Mouse (Mus musculus): Measurements from ENCODE around the gene Wfdc11.
"Not testable (repeated sequence)": the region's sequence is repeated elsewhere in the genome, so short reads cannot be mapped to it uniquely, and the experiment has no call there.

Wfdc11 gene

DNA sequence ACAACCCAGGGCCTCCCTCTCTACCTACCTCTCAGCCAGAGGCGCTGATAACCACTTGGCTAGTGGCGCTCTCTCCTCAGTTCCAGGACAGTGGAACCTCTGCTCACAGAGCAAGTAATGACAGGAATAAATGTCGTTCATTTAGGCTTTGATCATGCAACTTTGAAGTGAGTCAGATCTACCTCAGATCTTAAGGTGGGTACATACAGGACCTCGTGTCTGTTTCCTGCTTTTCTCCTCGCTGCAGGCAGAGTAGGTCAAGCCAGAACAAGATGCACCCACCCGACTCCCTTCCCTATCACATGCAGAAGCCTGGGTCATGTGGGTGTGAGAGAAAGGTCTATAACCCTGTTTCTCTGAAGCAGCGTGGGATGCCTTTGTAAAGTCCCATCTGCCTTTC is at the start of gene Wfdc11:
TSS of gene Wfdc11 (minus strand) at position 101 of the 400 bp plus-strand sequence.
- DNase-seq = no peak

DNA sequence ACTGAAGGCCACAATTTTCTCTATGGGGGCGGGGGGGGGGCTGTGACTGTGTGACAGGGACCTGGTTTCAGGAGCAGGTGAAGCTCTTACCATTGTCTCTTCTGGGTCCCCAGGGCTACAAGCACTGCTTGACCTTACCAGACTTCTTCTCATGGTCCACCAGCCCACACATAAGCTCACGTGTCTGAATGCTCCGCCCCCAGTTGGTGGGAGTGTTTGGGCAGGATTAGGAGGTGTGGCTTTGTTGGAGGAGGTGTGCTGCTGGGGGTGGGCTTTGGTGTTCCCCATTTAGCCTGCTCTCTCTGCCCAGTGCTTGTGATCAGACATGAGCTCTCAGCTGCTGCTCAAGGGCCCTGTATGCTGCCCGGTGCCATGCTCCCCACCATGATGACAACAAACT is 49.4 kb upstream of the Wfdc11 start:
- DNase-seq = no peak

DNA sequence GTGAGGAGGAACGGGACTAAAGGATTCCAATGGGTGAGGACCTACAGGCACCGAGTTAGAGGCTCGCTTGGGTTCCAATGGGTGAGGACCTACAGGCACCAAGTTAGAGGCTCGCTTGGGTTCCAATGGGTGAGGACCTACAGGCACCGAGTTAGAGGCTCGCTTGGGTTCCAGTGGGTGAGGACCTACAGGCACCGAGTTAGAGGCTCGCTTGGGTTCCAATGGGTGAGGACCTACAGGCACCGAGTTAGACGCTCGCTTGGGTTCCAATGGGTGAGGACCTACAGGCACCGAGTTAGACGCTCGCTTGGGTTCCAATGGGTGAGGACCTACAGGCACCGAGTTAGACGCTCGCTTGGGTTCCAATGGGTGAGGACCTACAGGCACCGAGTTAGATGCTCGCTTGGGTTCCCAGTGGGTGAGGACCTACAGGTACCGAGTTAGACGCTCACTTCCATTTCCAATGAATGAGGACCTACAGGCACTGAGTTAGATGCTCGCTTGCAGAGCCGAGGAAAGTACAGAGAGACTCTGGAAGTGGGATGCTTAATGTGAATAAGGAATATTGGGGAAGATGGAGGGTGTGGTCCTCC is 42.4 kb upstream of the Wfdc11 start:
- DNase-seq = not testable (repeated sequence)

DNA sequence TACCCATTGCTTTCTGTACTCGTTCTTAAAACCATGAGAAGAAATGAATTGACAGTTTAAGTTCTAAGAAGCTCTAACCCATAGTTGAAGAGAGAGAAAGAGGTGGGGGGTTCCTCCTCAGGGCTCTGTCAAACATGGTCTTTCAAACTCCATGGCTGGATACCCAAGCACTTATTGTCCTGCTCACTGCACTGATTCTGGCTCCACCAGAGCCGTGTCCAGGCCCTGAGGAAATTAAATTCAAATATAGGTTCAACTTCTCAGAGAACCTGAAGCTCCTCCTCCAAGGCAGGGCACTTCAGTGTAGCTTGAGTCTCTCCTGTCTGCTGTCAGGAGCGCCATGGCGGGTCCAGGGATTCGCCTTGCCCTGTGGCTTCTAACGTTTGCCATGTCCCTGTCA is 41.1 kb upstream of the Wfdc11 start, which contains the start of gene Spint5:
TSS of gene Spint5 (plus strand) at position 301 of the 400 bp plus-strand sequence.
- no peak for DNase-seq

DNA sequence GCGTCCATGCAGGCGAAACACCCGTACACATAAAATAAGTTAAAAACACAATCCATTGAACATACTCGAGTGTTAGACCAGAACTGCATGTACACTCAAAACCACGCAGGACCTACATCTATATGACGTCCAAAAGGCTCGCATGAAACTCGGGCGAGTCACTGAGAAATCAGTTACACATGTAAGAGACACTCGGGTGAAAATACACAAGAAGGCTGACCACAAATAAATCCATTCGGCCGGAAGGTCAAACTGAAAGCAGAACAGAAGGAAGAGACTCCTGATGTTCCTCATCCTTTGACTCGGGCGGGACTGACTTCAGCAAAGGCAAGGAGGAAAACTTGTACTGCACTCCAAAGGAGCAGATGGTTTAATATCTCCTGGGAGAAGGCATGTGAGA is 32.1 kb upstream of the Wfdc11 start:
- no peak for DNase-seq

DNA sequence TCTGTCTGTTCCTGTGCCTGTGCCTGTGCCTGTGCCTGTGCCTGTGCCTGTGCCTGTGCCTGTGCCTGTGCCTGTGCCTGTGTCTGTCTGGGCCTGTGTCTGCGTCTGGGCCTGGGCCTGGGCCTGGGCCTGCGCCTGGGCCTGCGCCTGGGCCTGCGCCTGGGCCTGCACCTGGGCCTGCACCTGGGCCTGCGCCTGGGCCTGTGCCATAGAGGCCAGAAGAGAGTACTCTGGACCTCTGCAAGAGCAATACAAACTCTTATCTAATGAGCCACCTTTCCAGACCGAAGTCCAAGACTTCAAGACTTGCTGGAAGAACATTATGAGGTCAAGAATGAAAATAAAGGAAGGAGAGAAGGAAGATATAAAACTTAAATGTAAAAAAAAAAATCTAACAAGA is 31.4 kb upstream of the Wfdc11 start:
- DNase-seq = no peak

DNA sequence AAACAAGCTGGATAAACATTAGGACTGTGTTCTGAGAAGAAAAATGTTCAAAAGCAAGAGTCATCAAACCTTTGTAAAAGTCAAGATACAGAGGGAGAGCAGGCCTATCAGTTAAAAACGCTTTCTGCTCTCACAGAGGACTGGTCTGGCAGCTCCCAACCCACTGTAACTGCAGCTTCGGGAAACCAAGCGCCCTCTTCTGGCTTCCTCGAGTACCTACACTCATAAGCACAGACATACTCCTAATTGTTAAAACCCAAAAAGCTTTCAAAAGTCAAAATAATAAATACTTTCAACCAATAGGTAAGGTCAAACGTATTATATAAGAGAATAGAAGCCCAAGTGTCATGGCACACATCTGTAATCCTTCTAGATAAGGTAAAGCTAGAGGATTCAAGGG is 30.3 kb upstream of the Wfdc11 start:
- DNase-seq = no peak

DNA sequence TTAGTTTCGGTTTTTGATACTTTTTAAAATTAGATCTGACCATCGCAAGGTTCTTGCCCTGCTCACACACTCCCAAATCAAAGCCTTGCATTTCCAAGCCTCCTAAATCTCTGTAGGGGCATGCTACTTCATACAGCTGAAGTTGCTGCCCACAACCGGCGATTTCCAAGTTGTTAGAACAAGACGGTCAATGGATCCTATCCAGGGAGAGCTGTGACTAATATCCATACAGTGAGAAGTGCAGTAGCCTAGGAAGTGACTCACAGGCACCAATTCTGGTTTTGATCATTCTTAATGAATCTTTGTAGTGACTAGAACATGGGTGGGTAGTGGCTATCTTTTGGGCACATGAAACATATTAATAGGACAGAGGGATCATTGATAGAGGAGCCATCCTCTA is 27.9 kb upstream of the Wfdc11 start:
- no peak for DNase-seq

DNA sequence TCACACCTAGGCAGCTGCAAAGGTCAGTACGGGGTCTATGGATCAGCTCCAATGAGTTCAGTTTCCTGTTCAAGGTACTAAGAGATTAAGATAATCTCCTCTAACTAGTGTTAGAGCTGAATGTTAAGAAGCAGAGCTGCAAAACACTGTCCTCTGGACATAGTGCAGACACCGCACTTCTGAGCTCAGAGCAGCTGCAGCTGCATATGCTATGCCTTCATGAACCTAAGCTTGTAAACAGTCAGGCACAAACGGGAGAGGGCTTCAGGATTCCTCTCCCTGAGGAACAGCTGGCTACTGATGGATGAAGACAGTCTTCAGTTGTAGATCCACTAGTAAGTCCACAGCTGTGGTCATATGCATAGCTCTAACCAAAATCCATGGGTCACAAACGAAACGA is 27.1 kb upstream of the Wfdc11 start:
- DNase-seq = no peak

DNA sequence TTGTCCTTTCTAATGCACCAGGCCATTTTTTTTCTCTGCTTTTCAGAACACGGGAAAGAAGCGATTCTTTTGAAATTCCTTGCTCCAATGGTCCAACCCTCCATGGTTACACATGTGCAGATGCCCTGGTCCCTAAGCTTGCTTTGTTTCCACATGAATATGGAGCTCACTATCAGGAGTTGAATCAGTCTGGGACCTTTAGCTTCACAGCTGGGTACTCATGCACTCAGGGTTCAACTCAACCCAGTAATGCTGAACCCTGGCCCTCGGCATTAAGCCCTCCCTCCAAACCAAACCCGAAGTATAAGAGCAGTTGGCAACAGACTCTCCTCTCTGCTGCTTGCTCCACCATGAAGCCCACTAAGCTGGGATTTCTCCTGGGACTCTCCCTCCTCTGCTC is 24.3 kb upstream of the Wfdc11 start, which contains the start of gene Spint4:
TSS of gene Spint4 (plus strand) at position 301 of the 400 bp plus-strand sequence.
- no peak for DNase-seq

DNA sequence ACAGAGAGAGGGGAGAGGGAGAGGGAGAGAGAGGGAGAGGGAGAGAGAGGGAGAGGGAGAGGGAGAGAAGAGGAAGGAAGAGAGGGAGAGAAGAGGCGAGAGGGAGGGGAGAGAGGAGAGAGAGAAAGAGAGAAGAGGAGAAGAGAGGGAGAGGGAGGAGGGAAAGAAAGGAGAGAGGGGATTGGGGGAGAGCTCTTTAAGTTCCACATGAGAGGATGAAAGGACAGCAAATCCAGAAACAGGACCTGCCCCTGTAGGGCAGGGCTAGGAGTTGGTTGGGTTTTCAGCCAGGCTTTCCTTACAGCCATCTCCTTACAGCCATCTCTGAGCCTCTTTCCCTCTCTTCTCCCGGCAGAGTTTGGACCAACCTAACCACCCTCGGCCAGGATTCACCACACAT is 10.9 kb upstream of the Wfdc11 start, which contains the start of gene Wfdc13:
TSS of gene Wfdc13 (plus strand) at position 301 of the 400 bp plus-strand sequence.
- DNase-seq = no peak

DNA sequence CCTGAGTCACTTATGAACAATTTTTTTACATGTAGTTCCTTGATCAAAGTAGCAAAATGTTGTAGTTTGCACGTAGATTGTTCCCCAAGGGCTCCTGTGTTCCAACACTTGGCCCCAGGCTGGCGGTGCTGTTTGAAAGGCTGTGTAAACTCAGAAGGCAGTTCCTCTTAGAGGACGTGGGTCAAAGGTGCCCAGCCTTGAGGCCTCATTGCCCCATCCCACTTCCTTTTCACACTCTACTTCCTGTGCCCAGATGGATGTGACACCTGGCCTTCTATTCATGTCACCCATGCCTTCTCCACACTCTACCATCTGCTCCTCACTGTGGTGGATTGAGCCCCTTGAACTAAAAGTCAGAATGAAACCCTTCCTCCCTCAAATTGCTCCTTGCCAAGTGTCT is 6.0 kb upstream of the Wfdc11 start:
- no peak for DNase-seq

DNA sequence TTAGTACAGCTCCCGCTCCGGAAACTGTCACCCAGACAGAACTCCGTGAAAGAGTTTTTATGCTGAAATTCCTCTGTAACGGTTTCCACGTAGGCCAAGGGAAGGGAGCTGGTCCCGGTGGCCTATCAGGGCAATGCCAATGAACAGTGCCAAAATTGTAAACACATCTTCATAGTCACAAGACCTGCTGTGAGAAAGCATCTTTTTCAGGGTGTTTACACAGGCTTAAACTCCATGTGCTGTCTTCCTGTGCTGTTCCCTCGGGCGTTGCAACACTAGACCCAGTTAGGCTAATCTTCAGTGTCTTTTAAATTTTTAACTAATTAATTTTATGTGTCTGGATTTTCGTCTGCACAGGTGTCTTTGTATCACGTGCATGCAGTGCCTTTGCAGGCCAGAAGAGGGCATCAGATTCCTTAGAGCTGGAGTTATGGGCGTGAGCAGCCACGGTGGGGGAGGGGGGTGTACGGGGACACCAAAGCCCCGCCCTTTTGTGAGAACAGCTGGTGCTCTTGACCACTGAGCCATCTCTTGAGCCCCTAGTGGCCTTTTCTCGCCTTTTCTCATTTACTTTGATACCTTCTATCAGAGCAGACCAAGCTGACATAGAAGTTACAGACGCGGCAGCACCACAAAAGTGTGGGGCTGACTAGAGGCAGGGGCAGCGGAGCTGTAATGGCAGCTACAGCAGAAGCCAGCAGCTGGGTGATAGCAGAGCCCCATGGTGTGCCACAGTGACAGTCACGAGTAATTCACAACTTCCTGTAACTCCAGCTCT is 5.2 kb upstream of the Wfdc11 start:
- peak; percentile 81 to 91 for DNase-seq

DNA sequence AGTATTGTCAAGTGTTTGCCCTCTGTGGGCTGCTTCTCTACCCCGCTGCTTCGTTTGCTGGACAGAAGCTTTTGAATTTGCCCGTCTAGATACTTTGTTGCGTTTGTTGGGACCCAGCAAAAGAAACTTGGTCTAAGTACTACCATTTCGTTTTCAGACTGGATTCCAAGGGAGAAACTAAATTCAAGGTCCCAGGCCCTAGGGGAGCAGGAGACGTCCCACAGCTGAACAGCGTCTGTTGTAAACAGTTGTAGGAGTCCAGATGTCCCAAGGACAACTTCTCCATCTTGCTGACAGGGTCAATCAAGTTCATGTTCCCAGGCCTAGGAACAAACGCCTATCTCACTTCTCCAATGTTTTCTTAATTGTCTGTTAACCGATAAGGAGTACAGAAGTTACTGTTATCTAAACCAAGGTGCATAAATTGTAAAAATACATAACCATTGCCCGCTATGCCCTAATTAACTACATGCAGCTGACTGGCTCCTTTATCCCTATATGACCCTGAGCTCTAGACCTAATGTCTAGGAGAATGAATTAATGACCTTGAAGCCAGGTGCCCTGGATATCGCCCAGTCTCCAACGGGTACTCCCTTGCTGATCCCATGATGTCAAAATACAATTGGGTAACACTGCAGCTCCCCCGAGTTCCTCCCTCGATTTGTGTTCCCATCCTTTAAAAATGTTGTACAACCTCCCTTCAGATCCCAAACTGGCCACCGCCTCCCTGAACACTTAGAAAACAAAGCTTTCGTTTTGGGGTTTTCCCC is 3.2 kb upstream of the Wfdc11 start:
- DNase-seq = no peak

DNA sequence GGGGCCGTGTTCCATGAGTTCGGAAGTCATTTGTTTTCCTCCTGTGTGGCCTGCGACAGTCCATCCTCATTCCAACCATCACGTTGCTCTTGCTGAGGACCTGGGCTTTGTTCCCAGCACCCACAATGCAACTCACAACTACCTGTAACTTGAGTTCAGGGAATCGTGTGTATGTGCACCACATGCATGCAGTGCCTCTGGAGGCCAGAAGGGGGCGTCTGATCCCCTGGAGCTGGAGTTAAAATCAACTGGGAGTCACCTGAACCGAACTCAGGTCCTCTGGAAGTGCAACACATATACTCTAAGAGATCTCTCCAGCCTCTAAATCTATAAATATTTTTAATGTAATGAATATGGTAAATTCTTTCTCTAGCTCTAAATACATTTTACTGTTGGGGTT is 2.2 kb upstream of the Wfdc11 start:
- DNase-seq = no peak

DNA sequence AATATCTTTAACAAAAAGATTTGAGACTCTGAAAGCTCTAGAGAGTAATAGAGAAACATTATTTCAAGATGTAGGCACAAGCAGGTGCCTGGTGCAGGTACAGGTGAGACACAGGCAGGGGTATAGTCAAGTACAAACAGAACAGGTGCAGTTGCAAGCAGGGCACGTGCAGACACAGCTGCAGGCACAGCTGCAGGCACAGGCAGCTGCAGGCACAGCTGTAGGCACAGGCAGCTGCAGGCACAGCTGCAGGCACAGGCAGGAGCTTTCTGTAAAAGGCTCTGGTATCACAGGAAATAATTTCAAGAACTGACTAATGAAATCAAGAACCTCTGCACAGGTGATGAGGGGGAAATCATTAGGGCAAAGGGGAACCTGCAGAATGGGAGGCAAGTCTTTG is 2.9 kb downstream of the Wfdc11 start:
- DNase-seq = no peak

DNA sequence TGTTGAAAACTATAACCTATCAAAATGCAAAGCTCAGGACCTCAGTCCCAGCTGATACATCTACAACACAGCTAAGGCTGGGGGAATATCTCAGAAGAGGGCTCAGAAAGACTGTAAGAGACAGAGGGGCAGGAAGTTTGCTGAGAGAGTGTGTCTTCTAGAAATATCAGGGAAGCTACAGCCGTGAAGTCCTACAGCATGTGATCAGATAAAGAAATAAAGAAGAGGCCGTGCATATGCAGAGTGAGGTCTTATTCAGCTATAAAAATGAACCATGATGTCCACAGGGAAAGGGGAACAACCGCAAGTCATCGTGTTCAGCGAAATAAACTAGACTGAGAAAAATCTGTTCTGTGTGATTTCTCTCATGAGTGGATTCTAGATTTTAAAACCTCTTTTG is 3.6 kb downstream of the Wfdc11 start:
- DNase-seq = no peak

DNA sequence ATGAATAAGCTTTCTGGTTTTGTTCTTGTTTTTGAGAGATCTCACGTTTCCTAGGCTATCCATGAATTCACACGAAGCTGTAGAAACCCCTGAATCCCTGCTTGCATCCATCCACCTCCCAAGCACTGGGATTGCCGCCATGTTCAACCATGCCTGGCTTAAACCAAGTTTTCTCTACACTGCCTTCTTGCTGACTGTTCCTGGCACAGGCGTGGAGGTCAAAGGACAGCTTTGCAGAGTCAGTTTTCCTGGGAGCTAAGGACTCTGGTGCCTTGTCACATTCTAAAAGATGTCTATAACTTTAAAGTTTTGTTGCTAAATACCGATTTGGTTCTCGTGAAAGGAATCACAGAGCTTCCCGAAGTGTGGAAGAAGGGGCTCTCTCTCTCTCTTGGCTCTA is 9.0 kb downstream of the Wfdc11 start:
- peak; percentile 20 to 77 for DNase-seq

DNA sequence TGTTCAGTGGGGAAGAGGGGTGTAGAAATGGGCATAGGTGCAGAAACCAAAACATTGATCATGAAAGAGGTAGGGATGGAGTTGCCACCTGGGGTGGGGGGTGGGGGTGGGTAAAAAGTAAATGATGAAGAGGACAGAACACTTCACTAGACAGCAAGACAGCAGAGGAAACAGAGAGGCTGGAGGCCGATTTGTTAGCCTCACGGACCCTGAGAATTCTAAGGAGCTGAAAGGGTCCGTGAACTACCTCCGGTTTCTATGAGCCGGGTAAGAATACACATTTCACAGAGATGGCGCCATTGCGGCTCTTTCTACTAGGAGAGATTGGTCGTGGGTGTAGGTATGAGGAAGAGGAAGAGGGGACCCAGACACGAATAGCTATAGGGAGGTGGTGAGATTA is 17.4 kb downstream of the Wfdc11 start, which contains the start of gene Wfdc9:
TSS of gene Wfdc9 (minus strand) at position 101 of the 400 bp plus-strand sequence.
- DNase-seq = no peak

DNA sequence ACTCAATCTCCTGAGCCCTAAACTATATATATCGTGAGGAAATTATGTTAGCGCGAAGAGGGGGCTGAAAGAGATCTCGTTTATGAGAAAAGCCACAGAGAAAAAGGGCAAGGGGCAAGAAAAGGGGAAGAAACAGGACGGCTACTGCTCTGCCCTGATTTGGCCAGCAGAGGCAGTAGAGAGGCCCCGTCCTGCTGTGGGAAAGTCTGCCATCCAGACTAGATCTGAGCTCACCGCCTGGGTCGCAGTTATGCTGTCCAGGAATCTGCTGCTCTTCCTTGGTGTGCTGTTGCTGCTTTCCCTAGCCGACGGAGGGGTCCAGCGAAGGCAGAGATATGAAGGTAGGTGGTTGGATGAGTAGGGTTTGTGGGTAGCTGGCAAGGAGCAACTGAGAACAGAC is 18.0 kb downstream of the Wfdc11 start, which contains the start of gene Wfdc10:
TSS of gene Wfdc10 (plus strand) at position 189 of the 400 bp plus-strand sequence.
- peak; percentile 22 to 74 for DNase-seq

DNA sequence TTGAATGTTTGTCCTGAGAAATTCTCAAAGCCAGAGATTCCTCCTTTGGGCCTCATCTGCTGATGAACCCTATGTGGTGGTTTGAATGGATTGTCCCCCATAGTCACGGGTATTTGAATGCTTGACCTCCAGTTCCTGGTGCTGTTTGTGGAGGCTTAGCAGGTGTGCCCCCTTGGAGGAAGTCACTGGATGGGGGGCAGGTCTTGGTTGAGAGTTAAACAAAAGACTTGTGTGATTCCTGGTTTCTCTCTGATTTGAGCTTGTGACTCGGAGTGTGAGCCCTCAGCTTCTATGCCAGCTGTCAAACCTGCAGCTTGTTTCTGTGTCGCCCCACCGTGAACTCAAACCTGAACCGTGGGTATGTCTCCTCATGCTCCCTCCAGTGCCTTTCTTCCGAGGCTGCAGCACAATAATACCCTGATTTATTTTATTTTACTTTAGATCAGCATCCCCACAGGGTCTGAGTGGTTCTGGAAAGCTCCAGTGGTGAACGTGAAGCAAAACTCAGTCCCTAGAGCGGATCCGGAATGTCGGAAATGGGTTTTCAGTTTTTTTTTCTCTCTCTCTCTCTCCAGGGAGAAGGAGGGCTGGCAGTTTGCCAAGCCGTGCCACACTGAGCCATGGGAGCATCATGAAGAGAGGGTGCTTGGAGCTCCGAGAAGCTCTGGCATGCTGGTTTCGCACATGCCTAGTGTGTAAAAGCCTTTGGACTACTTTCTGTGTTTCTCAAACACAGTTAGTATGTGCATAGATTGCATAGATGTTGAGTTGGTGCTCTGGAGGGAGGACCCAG is 31.8 kb downstream of the Wfdc11 start:
- peak in 1 of 2 experiments; percentile 38 for DNase-seq

DNA sequence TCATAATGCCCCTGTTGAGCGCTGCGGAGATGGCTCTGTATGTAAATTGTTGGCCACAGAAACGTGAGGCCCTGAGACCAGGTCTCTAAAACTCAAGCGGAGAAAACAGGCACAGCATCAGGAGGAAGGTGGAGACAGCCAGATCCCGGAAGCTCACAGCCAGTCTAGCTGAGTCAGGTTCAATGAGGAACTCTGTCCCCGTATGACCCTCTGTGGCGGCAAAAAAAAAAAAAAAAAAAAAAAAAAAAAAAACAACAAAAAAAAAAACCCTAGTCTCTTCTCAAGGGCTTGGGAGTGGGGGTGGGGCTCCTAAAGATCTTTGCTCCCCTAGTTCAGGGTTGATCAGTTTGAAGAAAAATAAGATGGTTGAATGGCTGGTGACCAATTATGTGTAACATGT is 32.8 kb downstream of the Wfdc11 start:
- peak; percentile 46 to 48 for DNase-seq

Data from kidney, postnatal 36 days (tissue).